Mouse (Mus musculus) spleen, postnatal 4 days (tissue): ENCODE data around the gene Limd1.

Experiments
- DNase-seq, 2 experiments: peaks; one replicate each; pipeline ENCODE4 v3.0.0; 2022; ENCODE audit warnings: low spot score in 2 of 2

The Limd1 gene

DNA sequence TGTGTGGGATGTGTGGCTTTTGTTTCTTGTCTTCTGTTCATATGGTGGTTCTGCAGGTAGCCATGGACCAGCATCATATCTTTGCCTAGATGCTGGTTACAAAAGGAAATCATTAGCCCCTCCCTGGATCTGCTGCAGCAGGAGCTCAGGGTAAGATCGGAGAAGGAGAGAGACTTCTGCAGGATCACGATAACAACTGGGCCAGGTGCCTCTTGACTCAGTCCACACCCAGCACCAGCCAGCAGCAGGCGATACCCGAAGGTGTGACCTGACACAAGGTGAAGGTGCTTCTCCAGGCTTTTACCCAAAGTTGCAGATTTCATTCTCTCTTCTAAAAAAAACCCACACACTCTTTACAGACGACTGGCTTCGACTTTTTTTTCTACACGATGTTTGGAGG, 2.6 kb downstream of the Limd1 start:
- peak; percentile 62 to 78 for DNase-seq

- no peak for DNase-seq
Observed at GRCm38 (mm10) chr9:123483598-123483997, 5.1 kb downstream of the Limd1 start.

GRCm38 (mm10) chr9:123484830-123485229, 6.3 kb downstream of the Limd1 start:
- DNase-seq = no peak

DNA sequence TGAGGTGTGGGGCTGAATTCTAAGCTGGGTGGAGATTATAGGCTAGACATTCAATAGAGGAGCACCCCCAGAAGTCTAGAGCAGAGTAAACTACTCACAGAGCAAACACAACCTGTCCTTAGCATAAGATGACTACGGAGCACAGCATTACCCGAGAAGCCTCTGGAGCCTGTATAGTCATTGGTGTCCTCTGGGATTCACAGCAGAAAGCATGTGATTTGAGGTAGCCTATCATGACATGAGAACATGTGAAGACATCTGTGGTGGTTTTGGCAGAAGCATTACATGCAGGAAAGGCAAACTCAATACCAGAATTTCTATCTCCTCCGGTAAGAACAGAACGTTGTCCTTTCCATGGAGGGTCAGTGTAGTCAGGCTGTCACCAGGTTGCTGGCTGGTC, 7.1 kb downstream of the Limd1 start:
- DNase-seq = no peak

GRCm38 (mm10) chr9:123486635-123487034, 8.1 kb downstream of the Limd1 start:
- no peak for DNase-seq

DNA sequence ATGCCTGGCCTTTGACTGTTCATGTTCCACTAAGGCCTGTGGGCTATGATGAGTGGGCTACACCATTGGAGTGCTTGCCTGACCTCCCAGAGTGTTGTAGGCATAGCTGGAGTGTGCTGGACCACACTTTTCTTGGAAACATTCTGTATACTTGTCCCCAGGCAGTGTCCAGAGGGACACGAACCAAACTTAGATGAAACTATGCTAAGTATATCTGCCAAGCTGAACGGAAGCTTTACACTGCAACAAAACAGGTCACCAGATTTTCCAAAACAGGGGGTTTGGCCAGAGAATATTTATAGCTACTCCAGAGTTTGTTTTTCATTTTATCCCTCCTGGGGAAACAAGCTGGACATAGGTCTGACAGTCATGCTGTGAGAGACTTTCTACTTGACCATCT, 10.6 kb downstream of the Limd1 start:
- DNase-seq = no peak

- no peak for DNase-seq
Observed at GRCm38 (mm10) chr9:123489727-123490343, 11.3 kb downstream of the Limd1 start.

DNA sequence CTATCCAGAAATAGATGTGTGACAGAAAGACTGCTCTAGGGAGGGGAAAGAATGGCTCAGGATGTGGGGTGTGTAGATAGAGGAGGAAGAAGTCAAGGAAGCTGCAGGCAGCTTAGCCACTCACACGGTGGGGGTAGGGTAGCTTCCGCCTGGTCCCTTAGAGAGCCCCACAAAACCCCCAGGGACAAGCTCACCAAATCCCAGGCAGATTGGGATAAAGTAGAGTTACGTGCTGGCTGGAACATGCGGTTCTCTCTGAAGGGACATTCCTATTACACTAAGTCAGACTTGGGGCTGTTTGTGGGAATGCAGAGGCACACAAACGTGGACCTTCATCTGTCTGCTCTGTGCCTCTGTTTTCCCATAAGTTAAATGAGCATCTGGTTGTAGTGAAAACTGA, 12.4 kb downstream of the Limd1 start:
- no peak for DNase-seq

- DNase-seq = peak; percentile 36 to 74
Observed at GRCm38 (mm10) chr9:123491917-123492585, 13.5 kb downstream of the Limd1 start.

DNA sequence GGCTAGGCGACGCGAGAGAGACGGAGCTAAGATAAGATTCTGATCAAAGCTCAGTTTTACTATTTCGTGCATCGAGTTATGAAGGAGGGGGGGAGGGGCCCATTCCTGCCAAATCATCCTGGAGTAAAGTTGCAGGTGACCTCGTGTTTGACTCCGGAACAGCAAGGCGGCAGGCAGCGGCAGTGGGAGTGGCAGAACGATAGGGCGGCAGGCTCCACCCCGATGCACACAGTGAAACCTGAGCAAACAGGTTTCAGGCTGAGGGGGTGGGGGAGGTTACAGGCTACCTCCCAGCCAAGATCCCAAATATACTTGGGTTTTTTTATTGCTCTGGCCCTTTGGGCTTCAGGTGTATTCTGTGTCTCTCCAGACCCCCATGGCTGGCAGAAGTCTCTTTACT, 18.2 kb downstream of the Limd1 start:
- DNase-seq = no peak

- DNase-seq = no peak
Observed at GRCm38 (mm10) chr9:123497906-123498305, 19.4 kb downstream of the Limd1 start.

DNA sequence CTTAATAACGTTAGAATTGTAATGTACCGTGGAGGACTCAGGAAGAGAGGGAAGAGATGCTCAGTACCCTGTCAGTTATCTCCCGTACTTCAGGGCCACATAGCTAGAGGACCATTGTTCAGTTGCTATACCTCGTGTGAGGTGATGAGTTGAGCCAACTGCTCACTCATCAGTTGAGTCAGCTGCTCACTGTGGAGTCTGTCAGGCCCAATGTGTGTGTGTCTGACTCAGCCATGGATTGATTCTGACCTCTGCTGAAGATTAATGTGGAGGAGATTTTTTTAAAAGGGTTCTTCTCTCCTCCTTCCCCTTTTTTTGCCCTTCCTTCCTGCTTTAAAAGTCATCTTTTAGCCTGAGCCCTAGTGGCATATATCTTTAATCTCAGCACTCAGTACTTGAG, 22.0 kb downstream of the Limd1 start:
- DNase-seq = no peak

DNA sequence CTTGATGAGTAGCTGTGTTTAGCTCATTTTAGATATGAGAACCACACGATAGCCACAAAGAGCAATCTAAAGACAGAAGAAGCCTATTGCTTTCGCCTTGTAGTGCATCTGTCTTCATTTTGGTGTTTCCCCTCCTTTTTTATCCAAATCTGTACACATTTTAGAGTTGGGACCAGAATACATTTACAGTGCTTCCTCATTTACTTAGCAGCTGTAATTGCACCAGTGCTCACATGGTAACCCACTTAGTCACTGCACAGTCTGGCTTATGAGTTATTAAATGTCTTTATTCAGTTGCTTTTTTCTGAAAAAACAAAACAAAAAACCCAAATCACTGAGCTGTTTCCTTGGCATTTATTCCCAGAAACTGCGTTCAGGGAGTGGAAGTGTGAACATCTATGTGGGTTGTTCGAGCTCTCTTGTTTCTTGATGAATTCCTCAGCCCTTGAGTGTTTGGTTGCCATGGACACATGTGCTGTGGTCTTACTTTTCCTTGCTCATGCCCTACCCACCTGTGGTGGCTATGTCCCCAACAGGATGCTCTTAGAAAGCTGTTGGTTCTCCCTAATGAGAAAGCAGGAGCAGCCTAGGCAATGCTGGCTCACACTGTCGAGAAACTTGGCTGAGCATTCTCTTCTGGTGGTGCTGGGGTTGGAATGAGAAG, 24.8 kb downstream of the Limd1 start:
- DNase-seq = no peak

GRCm38 (mm10) chr9:123504325-123504724, 25.8 kb downstream of the Limd1 start:
- DNase-seq = peak; percentile 67 to 77

DNA sequence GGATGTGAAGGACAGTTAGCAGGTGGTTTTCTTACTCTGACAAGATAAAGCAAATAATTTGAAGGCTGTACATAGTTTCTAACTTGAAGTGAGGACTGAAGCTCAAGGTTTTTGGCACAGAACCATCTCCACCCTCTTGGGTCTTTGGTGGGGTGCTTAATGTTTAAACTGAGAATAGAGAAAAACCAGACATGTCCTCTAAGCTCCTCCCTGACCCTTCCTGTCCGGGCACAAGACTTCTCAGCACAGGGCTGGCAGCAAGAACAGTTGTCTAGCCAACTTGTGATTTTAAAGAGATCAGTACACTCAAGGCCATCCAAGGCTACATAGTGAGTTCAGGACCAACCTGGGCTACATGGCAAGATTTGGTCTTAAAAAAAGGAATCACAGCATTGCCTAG, 27.1 kb downstream of the Limd1 start:
- DNase-seq = no peak

DNA sequence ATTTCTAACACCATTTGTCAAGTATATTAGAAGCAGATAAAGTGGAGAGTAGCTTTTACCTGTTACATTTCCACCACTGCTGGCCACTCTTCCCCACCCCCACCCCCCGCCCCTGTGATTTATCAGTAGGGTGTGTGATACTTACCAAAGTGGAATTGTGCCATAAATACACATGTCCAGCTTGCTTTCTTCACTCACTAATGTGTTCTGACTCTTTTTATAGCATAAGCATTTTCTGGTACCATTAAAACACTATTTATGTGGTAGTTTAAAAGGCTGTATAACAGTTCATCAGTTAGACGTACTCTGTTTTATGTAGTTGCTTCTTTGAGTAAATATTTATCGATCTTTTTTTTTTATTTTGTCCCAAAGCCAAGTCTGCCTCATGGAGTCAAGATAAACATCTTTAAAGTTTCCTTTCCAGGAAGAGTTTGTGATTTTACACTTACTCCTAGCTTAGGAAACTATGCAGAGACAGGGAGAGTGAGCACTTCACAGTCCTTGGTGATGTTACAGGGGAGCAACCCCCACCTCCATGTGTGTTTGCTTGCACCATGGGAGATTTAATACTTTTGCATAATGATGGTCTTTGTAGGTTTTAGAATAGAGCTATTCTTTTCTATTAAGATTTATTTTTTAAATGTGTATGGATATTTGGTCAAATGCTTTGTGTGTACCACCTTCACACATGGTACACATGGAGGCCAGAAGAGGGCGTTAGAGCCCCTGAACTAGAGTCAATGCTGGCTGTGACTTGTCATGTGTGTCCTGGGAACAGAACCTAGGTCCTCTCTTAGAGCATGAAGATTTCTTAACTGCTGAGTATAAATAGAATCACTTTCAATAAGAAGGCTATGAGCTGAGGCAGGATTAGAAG, 28.0 kb downstream of the Limd1 start:
- no peak for DNase-seq

GRCm38 (mm10) chr9:123507380-123507779, 28.9 kb downstream of the Limd1 start:
- DNase-seq = no peak

DNA sequence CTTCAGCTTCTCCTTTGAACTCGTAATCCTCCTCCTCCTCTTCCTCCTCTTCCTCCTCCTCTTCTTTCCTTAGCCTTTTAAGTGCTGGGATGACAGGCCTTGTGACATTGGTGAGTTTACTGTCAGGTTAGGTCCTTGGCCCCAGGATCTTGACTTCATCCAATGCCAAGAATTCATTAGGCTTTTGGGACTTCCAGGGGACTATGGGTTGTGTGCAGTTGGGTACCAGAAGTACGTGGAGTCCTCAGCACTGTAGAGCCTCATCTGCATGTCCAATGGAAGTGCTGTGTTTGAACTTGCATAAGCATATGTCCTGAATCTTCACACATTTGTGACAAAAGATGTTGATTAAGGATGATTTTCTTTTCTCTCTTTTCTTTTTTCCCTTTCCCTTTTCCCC, 30.5 kb downstream of the Limd1 start:
- no peak for DNase-seq

DNA sequence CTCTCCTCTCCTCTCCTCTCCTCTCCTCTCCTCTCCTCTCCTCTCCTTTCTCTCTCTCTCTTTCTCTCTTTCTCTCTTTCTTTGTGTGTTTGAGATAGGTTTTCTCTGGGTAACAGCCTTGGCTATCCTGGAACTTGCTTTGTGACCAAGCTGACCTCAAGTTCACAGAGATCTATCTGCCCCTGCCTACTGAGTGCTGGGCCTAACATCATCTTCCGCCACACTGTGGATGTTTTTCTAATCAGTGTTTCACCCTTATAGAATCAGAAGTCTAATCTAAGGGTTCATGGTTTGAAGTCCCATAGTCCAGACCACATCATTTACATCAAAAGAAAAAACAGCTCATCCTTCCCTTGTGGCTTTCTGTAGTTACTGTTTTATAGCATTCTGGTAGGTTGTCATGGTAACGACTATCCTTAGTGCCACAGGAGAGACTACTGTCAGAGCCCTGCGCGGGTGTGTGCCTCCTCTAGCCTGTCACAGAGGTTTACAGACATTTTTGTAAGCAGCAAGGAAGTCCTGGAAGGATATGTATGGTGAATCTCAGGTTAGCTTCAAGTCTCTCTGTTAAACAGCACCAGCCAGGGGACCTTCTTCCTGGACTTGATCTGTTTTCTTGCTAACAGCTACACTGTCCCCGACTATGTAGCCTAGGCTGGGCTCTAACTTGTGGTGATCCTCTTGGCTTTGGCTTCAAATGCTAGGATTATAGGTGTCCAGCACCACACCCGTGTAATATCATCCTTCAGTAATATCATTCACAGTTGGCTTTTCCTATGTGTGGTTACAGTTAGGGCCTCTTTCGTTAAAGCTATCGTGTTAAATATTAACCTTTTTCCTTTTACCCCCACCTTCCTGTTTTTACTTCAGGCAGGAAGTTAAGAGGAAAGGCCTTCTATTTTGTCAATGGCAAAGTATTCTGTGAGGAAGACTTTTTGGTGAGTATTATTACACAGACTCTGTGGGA, 31.4 kb downstream of the Limd1 start:
- DNase-seq = no peak

DNA sequence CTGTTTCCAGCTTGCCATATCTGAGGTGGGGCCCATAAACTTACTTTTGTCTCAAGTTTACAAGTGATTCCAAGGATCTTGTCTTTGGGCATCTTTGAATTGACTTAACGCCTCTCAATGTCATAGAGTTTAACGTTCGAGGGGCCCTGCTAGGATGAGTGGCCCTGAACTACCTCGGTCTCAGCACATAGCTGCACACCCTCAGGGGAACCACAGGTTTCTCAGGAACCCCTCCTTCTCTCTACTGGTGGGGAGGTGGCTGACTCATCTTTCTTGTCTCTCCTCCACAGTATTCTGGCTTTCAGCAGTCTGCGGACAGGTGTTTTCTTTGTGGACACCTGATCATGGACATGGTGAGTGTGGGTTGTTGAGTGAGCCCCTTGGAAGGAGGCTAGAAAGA, 32.4 kb downstream of the Limd1 start:
- DNase-seq = no peak

- no peak for DNase-seq
Observed at GRCm38 (mm10) chr9:123512482-123512881, 34.0 kb downstream of the Limd1 start.
